Mouse (Mus musculus) C2C12 (cell line): ENCODE data around the gene Slc26a5.

ENCODE experiments used
- CTCF ChIP-seq: IDR thresholded peaks from one replicate; pipeline ENCODE4 v1.5.1; 2011; ENCODE audit not compliant: control insufficient read depth, insufficient read depth, insufficient read length
- FOSL1 ChIP-seq: IDR thresholded peaks from one replicate; pipeline ENCODE4 v1.8.0; 2011; ENCODE audit warnings: mild to moderate bottlenecking, low read length; ENCODE audit not compliant: poor library complexity, insufficient read depth, severe bottlenecking

- TF ChIP-seq CTCF (no peak), FOSL1 (no peak)
These were observed 37.8 kb downstream of the Slc26a5 start for GRCm38 (mm10) chr5:21827643-21828042.
